Comparison of ENCODE assay signal across 8 mouse cellular contexts in the genomic region with DNA sequence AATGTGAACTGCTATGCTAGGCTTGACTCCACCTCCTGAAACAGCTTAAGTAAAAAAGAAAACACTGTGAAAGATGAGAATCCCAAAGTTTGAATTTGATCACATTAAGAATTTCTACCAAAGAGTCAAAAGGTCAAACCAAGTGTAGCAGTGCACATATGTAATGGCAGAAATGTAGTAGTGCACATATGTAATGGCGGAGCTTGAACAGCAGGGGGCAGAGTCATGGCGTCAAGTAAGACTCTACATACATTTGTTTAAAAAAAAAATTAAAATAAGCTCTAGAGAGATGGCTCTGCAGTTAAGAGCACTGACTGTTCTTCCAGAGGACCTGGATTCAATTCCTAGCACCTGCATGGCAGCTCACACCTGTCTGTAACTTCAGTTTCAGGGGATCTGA.
DNase-seq lines count a peak whose midpoint lies in the region; ATAC-seq lines count a peak whose summit lies in the region.

No protein-coding gene starts in this region.

- ATAC-seq in heart, embryonic 12.5 days (ENCODE audit: insufficient number of reproducible peaks, low FRiP score): no peak

- H3K4me3 ChIP-seq in heart, embryonic 12.5 days: no peak overlapping the region

- no peaks in the 10 kb centered on the region for H3K27me3 ChIP-seq in heart, embryonic 12.5 days (replicated peaks)

- no peak overlapping the region for H3K4me2 ChIP-seq in heart, embryonic 12.5 days

- H3K4me1 ChIP-seq in heart, embryonic 12.5 days (replicated peaks): no peaks in the 10 kb centered on the region

- H3K36me3 ChIP-seq in heart, embryonic 12.5 days: no peaks in the 10 kb centered on the region

- no peaks in the 10 kb centered on the region for H3K9me3 ChIP-seq in heart, embryonic 12.5 days (replicated peaks)

- DNase-seq in heart, adult 11 months: peak; percentile 80
- DNase-seq in spleen, adult 12 weeks (ENCODE audit: low spot score): peak; percentile 2
- no peak for DNase-seq in spleen, postnatal 36 days (ENCODE audit: low spot score in 2 of 2)
- DNase-seq in c-Kit-negative CD71-positive TER-119-positive erythroid progenitor cells, embryonic 14.5 days (ENCODE audit: low read depth, low spot score): peak; percentile 25
- DNase-seq in heart, postnatal 4 days: peak; percentile 68
- peak; percentile 11 to 25 for DNase-seq in natural killer cell, adult 2 months (ENCODE audit: low spot score in 2 of 2)
- no peak for DNase-seq in layer of hippocampus, postnatal 14 days (ENCODE audit: low spot score in 2 of 2)

- 20% methylated on average over 2 of the region's 2 CpGs for WGBS in heart, embryonic 12.5 days

- H3K27ac ChIP-seq in heart, embryonic 12.5 days (ENCODE audit: poor library complexity, severe bottlenecking): no peak overlapping the region

- no peak overlapping the region for H3K9ac ChIP-seq in heart, embryonic 12.5 days

Comparison
In these comparisons a context has a peak if more than half of its experiments do, and no peak if none do; other contexts are left out.
1. DNase-seq: peak in heart, adult 11 months (single experiment), spleen, adult 12 weeks (single experiment), c-Kit-negative CD71-positive TER-119-positive erythroid progenitor cells, embryonic 14.5 days (single experiment), heart, postnatal 4 days (single experiment) and natural killer cell, adult 2 months (2 of 2); none in spleen, postnatal 36 days (0 of 2) and layer of hippocampus, postnatal 14 days (0 of 2).